Mouse (Mus musculus): ENCODE data around the gene Stard9. TPM values are rescaled to one million over a fixed set of nuclear protein-coding genes. Genes with fewer than 3 reads are reported as not detected.

Stard9 gene
- polyA plus RNA-seq, 1 experiment from 2014 or later: 2.4 TPM

DNA sequence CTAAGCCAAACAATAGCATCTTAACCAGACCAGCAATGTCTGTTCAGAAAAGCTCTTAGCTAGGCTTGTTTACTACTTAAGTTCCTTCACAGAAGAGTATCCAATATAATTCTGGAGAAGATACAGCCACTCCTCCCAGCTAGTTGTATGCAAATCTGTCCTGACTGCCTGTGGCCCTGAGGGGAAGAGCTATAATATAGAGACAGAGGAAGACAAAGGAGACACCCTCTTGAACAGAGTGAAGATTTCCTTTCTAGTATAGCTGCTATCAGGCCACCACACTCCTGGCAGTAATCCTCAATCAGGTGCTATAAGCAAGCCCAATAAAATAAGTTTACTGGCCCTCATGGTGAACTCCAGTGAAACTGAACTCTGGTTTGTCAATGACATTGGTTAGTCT lies 133.0 kb downstream of the Stard9 start:
- H3K36me3 ChIP-seq (replicated peaks): peaks cover 40% of the 10 kb centered on the region
- H3K4me3 ChIP-seq: no peak overlapping the region
- H3K9me3 ChIP-seq: no peaks in the 10 kb centered on the region

DNA sequence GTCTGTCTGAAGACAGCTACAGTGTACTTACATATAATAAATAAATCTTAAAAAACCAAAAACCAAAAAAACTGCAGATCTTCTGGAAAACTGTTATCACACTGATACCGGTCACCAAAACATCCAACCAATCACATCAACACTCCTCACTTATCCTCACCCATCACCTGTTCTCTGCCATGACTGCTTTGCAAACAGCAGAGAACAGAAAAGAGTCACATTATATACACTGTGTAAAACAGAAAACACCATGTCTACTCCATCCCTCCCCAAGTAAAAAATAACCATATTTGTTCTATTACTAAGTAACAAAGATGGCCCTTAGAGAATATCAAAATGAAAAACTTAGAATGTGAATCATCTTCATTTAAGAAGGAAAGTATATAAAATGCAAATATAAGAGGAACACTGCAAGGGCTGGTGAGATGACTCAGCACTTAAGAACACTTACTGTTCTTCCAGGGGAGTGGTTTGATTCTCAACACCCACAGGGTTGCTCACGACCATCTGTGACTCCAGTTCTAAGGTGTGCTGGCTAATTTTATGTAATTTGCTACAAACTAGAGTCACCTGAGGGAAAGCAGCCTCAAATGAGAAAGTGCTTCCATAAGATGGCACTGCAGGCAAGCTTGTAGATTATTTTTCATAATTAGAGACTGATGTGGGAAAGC lies 141.5 kb downstream of the Stard9 start:
- H3K36me3 ChIP-seq (replicated peaks): peaks cover 44% of the 10 kb centered on the region
- WGBS: 98% methylated on average over 2 of the region's 2 CpGs
- no peaks in the 10 kb centered on the region for H3K27me3 ChIP-seq (ENCODE audit: poor library complexity, severe bottlenecking)
- H3K4me1 ChIP-seq: no peaks in the 10 kb centered on the region
- no peak overlapping the region for H3K4me3 ChIP-seq
- no peaks in the 10 kb centered on the region for H3K9me3 ChIP-seq
- no peak overlapping the region for H3K27ac ChIP-seq
- no peak for DNase-seq (ENCODE audit: extremely low spot score, low spot score)

More for the DNA sequence above, 133.0 kb downstream of the Stard9 start:
- DNase-seq (ENCODE audit: extremely low spot score, low spot score): no peak
- Histone ChIP-seq H3K27me3 (ENCODE audit: poor library complexity, severe bottlenecking) (no peaks in the 10 kb centered on the region), H3K27ac (no peak overlapping the region), H3K4me1 (no peaks in the 10 kb centered on the region)

Other genes with a start within 250 kb of the Stard9 start
- 6.6 and 7.5 TPM in 2 replicates for gene Ganc, start 225.2 kb upstream of the Stard9 start, polyA plus RNA-seq (2016; fragmentation: Nextera tagmentation; extraction: Ambion mirVana)
- gene Tmem87a, start 225.0 kb upstream of the Stard9 start, polyA plus RNA-seq (2016; fragmentation: Nextera tagmentation; extraction: Ambion mirVana): 5.6 TPM in 2 replicates
- gene Capn3, start 173.1 kb upstream of the Stard9 start, polyA plus RNA-seq (2016; fragmentation: Nextera tagmentation; extraction: Ambion mirVana): 7.7 and 8.2 TPM in 2 replicates
- 83.1 and 87.3 TPM in 2 replicates for gene Zfp106, start 65.3 kb upstream of the Stard9 start, polyA plus RNA-seq (2016; fragmentation: Nextera tagmentation; extraction: Ambion mirVana)
- 50.5 and 56.2 TPM in 2 replicates for gene Snap23, start 61.5 kb upstream of the Stard9 start, polyA plus RNA-seq (2016; fragmentation: Nextera tagmentation; extraction: Ambion mirVana)
- 40.5 and 43.7 TPM in 2 replicates for gene Haus2, start 19.7 kb upstream of the Stard9 start, polyA plus RNA-seq (2016; fragmentation: Nextera tagmentation; extraction: Ambion mirVana)
- 29.3 and 32.0 TPM in 2 replicates for gene Lrrc57, start 19.6 kb upstream of the Stard9 start, polyA plus RNA-seq (2016; fragmentation: Nextera tagmentation; extraction: Ambion mirVana)
- 4.7 and 6.5 TPM in 2 replicates for gene Cdan1, start 221.0 kb downstream of the Stard9 start, polyA plus RNA-seq (2016; fragmentation: Nextera tagmentation; extraction: Ambion mirVana)
- gene Ttbk2, start 221.5 kb downstream of the Stard9 start, polyA plus RNA-seq (2016; fragmentation: Nextera tagmentation; extraction: Ambion mirVana): 3.7 and 5.2 TPM in 2 replicates